Mouse (Mus musculus) gastrocnemius, adult 8-10 months (tissue): Measurements from ENCODE around the gene Ccr10. TPM values are rescaled to one million over a fixed set of nuclear protein-coding genes. Genes with fewer than 3 reads are reported as not detected.
A peak's percentile ranks its signal among the peaks of the same experiment; 100 is the strongest.

Experiments used
- DNase-seq, 2 experiments: peaks; one replicate each; pipeline ENCODE4 v3.0.0; 2022; ENCODE audit warnings: low spot score in 2 of 2
- total RNA-seq, 4 experiments: library from RNA; stranded (reverse); gene quantifications; 2 replicates each; pipeline ENCODE4 v1.2.4; 2022

The Ccr10 gene
- not detected for total RNA-seq

DNA sequence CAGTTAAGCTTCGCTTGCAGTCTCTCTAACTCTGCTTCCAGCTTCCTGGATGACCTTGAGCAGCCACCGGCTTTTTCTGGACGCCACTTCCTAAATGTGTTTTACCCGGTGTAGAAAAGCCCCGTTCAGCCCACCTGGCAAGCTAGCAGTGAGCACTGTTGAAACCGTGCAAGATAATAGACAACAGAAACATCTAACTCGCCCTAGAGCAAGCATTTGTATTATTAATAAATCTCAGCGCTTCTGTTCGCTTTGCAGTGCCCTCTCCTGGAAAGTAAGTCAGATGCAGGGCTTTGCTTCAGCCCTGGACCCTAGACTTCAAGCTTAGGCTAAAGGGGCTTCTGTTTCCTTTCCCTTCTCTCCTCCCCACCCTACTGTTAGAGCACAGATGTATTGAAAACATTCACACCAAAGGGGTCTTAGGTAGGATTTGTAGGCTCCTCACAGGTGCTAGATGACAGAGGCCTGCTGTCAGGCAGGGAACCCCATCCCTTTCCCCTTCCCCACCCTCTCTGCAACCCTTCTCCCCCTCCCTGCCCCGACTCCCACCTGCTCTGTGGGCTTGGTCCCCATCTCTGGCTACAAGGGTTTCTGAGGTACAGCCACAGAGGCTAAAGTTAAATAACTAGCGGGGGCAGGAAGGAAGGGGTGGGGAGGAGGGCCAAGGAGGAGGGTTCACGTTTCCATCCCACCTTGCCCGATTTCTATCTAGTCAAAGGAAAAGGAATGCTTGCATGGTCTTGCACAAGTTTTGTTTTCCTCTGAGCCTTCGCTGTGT, at the start of gene Ccr10:
Gene Ccr10, minus strand, starts transcription at position 593 of the 778 bp plus-strand sequence.
- DNase-seq, result no peak

DNA sequence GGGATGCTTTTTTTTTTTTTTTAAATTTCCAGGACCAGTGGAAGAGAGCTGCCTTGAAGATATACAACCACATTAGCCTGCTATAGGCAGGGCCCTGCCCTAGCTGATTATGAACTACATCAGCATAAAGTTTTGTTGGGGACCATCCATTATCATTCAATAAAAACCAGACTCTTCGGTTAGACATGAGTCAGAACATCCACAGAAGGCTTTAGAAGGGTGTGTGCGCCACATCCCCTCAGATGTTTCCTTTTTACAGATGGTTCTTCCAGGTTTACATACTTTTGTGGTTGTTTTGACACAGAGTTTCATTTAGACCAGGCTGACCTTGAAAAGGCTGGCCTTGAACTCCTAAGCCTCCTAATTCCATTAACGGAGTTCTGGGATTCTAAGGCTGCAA, 49.1 kb upstream of the Ccr10 start:
- DNase-seq, result no peak

DNA sequence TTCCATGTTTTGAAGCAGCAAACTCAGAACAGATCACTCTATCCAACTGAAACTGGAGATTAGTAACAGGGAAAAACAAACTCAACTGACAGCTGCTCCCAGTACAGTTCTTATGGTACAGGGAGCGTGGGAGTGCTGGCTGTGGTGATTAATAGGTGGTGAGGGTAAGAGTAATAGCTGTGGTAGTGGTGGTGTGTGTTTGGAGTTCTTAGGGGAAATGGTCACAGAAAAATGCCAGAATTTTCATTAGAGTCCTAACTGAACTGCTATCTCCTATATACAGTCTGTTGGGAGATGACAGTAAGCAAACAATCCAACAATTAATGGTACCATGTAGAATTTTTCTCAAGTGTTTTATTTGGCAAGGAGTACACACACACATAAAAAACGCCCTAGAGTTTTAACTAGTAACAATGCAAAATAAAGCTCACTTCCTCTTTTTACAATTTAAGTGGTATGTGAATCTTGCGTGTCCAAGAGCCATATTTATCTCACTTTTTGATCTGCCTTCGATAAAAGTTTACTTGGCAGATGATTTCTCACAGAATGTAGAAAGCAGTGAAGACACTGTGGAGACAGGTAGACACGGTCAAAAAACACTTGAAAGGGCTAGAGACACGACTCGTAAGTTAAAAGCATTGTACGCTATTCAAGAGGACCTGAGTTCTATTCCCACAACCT, 46.2 kb upstream of the Ccr10 start:
- no peak for DNase-seq

DNA sequence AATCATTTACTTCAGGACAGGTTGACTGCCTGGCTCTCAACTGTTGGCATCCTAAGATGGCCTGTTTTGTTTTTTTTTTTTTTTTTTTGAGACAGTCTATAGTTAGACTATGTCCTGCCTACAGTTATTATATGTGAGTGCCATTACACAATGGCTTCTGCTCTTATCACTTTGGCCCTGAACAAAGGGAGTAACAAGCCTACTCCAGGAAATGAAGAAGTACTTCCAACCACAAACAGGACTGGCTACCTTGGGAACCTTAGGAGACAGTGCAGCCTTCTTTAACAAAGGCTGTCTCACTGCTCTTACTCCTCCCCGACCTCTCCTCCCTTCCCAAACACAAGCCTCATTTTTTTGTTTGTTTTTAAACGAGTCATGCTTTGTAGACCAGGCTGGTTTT, 45.6 kb upstream of the Ccr10 start:
- no peak for DNase-seq

DNA sequence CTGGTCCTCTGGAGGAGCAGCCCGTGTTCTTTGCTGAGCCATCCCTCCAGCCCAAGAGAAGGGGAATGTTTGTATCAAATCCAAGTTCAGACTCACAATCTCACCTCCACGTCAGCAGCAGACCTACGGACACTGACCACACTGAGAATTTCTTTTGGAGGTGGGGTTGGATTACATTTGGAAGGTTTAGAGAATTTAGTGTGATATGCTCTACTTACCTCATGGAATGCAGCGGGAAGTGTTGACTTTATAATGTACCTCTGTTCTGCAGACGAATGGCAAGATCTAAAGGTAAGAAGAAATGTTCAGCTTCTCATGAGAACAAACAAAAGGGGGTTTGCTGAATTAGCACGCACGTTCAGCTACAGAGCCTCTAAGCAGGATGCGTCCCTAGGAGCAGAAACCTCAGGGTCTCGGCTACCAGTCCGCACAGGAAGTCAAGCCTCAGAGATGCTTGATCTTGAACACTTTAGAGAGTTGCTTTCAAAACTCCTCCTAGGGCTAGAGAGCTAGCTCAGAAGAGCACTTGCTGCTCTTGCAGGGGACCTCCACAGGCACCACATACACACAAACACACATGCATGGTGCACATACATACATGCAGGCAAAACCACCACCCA, 43.3 kb upstream of the Ccr10 start:
- DNase-seq, result no peak

DNA sequence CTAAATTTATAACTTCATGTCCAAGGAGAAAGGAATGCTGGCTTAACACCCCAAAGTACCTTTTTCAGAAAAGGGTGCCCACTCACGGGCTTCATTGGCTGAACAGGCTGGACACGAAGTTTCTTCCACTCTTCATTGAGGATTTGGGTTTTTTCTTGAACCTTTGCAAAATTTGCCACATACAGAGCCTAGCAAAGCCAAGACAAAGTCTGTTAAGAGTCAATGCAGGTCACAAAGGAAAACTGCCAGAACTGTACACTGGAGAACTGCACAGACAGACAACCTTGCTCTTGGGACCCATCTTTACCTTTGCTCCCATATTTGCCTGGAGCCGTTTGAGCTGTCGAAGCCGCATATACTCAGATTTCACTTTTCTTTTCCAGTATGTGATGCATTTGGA, 41.7 kb upstream of the Ccr10 start:
- DNase-seq, result no peak

DNA sequence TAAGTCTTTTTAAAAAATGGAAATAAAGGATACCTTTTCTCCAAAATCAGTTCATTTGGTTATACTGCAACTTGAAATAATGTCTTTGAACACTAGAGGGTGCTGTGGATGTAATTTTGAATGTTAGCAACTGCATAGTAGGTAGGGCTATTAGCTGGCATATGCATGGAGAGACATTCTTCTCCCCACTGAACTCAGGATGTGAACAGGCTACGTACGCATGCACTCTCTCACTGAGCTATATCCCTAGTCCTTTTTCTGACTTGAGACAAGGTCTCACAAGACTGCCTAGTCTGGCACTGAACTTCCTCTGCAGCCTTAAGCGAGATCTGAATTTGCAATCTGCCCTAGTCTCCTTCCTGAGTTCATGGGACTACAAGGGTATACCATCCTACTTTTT, 36.7 kb upstream of the Ccr10 start:
- no peak for DNase-seq

DNA sequence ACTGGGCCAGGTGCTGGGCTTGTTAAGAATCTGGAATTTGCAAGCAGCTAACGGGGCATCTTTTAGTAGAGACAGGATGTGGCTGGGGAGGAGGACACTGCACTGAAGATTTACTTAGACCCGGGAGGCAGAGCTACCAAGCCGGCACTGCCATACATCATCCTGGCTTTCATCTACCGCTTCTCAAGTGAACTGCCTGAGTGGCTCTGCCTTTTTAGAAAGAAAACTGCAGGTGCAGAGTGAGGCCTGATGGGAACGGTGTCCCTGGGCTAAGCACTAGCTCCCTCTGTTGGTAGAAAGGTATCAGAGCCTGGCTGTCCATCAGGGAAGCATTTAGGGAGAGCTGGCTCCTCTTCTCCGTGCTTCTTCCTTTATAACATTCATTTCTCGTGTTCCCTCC, 25.7 kb upstream of the Ccr10 start:
- no peak for DNase-seq

DNA sequence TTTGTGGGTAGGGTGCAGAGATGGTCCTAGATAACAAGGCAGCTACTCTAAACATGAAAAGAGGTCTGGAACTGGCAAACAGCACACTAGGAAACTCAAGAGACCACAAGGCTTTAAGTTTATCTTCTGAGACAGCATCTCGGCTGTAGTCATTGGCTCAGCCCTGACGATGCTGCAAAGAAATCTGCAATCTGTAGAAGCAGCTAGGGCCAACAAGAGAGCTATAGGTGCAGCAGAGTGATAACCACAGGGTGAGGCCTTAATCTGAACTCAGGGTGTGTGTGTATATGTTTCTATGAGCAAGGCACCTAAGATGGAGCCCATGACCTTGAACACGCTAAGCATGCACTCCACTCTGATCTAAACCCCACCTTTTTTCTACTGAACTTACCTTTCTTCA, 24.3 kb upstream of the Ccr10 start:
- DNase-seq, result no peak

DNA sequence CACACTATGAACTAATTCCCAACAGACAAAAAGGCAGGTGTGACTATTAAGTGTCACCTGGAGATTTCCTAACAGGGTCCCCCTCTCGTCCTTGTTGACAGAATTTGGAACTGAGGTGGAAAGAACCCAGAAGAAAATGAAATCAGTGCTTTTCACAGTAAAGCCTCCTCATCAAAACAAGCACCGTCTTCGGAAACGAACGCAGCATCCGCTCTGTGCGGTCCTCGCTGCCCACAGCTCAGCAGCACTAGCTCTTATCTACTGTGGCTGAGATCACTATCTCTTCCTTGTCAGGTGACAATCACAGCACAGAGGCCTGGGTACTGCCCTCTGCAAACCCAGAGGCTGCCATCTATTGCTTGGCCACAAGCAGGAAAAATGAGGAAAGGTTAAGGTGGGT, 20.9 kb upstream of the Ccr10 start:
- DNase-seq, result no peak

DNA sequence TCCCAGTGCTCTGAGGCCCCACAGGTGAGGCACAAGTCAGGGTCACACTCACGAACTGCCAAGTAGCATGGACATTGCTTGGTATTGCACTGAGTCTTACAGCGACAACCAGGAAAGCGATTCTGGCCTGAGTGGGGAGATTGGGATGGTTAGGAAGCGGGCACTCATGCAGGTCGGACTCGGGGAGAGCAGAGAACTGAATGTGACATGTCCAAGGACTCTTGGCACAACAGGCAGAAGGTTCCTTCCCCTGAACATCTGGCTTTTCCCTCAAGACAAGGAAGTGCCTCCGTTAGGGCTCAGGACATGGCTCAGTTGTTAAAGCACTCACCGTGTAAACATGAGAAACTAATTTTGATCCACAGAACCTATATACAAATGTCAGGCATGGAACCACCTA, 20.3 kb upstream of the Ccr10 start:
- no peak for DNase-seq

DNA sequence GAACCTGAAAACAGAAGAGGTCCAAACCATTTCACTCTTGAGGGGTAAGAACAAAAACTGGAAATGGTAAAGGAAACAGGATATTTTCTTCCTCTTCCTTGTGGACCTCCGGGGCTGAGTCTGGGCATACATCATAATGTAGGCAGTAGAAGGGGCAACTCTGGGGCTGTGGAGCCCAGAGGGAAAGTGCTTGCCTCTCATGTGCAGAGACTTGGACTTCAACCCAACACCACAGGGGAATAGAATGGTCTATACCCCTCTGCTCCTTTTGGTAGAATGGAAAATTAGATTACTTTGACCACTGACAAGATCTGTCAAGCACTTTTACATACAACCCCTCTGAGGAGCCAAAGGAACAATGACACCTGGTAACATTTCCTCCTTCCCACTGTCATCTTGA, 19.9 kb upstream of the Ccr10 start:
- no peak for DNase-seq

DNA sequence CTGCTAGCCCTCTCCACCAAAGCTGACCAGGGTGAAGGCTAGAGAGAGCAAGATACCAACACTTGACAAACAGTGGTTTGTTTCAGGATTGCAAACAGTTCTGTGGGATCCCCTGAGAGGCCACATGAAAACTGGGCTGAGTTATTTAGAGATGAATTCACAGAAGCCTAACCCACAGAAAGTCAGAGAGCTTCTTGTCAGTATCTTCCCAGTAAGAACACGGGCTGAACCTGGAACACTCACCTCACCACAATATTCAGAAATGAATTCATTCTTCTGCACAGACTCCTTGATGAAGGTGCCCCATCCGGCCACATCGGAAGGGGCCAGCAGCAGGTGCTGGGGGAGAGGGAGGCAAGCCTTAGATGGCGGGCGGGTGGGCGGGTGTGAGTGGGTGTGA, 19.4 kb upstream of the Ccr10 start:
- no peak for DNase-seq

DNA sequence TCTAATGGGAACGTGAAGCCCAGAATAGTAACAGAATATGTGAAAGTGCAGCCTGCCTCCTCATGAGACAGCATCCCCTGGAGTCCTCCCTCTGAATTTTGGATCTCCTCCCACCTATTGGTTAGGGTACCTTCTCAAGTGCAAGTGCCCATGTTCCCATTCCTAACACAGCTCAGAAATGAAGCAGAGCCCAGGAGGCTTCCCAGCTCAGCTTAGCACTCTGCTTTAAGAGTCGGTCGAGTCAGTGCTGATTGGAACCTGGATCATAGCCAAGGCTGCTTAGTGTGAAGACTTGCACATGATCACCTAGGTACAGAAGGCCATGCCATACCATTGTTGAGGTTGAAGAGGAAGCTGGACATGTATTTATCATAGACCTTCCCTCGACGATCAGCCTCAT, 18.9 kb upstream of the Ccr10 start:
- no peak for DNase-seq

DNA sequence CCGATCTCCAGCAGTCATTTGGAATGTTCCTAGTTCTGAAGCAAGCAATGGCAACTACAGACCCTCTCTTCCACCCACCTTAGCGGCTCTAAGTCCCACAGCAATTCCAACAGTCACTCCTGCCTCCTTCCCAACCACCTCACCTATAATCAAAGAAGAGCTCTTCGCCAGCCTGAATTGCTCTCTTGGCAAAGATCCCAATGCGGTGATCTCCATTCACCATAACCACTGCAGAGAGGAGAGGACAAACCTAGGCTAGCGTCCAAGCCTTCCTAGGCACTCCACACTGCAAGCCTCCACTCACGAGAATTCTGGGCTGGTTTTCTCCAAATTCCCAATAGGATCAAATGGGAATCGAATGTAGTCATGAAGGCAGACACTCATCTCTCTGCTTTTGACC, 17.8 kb upstream of the Ccr10 start:
- DNase-seq, result no peak

DNA sequence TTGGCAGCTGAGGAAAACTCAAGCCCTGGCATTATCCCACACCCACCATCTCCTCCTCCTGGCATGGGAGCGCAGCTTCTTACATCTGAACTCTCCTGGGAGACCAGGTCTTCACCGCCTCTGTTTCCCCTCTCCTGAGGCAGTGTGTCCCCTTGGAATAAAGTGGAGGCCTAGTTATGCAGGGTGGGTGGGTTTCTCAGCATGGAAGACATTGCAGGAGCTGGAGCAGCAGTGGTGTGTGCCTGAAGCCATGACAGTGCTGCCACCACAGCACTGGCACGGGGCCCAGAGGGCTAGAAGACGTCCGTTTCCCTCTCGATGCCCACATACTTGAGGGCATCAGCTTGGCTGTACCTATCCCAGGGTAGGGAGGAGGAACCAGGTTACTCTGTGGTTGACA, 17.4 kb upstream of the Ccr10 start:
- no peak for DNase-seq

DNA sequence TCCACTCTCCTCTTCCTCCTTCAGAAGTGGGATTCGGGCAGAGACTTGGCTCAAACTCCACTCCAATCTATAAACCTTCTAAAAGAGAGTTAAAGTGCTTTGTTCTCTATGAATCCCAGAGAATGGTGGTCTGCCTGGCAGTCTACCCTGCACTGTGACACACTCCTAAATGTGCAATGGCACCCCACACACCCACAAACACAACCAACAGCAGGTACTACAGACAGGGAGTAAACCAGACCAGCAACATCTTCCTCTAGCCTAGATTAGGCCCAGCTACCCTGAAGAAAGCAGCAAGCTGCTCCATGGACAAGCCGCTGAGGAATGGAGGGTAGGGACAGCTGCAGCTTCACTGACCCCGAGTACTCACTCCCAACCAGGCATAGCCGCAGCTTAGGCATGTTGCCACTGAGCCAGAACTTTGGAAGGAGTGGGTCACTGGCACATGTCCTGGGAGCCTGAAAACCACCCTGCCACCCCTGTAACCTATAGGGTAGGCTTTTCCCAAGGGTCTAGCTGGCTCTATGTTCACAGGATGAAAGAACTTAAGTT, 16.8 kb upstream of the Ccr10 start:
- no peak for DNase-seq

DNA sequence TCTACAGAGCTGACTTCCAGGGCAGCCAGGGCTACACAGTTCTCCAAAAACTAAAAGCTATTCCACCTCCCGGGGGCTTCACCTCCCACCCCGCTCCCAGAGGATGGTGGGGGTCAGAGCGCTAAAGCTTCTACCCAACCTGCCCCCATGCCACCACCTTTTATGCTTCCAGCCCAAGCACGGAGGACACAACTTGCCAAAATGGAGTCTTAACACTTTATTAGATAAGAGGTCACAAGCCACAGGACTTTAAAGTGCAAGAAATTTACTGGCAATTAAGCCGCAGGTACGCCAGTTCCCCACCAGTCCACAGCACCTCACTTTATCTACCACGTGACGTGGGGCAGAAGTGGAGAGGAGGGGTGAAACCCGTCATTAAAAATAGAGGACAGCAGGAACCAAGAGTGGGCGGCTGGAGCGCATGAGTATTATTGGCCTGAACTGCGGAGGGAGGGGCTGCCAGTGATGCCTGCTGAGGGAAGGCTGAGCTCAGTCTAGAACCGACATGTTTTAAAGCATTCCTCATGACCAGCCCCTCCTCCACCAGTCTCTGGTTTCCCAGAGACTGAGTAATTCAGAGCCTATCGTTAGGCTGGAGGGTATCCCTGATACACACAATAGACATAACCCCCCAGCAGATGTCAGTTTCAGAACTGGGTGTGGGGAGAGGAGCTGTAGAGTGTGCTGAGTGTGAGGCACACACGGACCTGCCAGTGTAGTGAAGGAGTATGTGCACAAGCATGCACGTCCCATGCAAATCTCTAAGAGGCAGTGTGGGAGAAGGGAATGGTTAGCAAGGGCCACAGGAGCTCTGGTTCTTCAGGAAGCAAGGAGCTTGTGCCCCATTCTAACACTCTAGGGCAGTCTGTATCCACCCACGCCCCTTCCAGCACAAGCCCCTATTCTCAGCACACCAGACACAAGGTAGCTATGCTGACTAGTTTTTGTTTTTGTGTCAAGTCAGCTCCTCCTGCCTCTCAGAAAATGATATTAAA, 16.0 kb upstream of the Ccr10 start:
- no peak for DNase-seq

DNA sequence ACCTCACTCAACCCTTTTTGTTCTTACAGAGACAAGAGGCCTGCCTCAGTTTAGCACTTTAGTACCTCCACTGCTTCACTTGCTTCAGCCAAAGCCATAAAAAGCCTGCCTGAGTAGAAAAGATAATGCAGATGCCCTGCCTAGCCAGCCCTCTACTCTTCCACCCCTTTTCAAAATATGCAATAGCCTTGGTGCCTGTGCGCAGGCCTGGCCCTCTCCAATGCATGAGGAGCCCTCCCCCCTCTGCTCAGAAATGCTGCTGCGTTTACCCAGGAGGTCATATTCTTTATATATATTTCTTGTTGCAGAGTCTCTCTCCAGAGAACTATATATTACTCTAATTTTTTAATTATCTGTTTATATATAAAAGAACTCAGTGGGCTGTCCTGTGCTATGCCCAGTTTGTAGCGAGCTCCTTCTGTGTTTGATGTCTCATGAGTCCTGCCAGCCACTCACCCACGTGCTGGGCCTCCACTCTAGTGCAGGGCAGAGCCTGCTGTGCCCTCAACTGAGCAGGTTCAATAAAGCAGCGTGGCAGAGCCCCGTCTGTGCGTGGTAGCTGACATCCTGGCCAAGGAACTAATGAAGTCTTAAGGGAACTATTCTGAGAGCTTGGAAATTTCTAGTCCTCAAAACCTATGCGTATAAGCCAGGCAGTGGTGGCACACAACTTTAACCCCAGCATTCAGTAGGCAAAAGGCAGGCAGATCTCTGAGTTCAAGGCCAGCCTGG, 15.1 kb upstream of the Ccr10 start:
- DNase-seq, result no peak

DNA sequence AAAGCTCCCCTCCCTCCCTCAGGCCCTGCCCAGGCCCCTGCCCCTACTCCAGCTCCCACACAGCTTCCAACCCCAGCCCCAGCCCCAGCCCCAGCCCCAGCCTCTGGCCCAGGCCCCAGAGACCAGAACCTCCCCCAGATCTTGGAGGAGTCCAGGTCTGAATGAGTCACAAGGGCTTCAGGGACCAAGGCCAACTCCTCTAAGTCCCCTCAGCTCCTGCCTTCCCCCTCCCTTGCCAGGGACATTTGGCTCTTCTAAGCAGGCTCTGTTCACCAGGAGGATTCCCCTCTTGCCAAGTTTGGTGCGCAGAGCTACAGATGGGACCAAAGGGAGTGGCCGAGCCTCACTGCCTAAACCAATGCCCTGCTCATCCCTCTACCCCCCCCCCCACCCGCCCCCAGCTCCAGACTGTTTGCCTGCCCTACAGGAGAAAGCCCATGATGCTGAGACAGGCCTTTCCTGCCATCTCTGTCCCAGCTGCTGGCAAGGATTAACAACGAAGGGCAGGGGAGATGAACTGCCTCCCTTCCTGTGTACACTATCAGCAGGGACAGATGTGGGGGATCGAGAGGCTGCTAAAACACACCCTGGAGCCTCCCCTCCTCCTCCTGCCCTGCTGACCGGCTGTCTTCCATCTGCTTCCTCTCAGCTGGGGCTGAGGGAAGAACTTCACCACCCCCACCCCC, 14.4 kb upstream of the Ccr10 start:
- DNase-seq, result peak; percentile 64 to 73
